Mouse (Mus musculus) retina, postnatal 1 day (tissue): ENCODE data around the gene Gnaz.

Source experiments
- DNase-seq: peaks from one replicate; pipeline ENCODE4 v3.0.0-alpha.2; 2012

The Gnaz gene

DNA sequence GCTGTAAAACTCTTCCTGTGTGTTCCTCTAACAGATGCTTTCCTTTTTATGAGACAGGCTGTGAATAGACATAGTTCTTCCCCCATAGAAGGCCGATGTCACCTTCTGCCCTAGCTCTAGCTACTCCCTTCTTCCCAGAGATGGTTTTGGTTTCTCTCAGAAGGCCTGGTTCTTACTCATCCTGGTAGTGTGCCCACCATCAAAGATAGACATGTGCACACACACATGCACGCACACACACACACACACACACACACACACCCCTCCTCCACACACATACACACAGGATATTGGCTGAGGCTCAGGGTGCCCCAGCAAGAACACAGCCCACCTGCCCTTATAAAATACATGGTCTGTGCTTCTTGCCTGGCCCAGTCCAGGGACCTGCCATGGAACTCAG lies 2.3 kb downstream of the Gnaz start:
- DNase-seq: no peak

DNA sequence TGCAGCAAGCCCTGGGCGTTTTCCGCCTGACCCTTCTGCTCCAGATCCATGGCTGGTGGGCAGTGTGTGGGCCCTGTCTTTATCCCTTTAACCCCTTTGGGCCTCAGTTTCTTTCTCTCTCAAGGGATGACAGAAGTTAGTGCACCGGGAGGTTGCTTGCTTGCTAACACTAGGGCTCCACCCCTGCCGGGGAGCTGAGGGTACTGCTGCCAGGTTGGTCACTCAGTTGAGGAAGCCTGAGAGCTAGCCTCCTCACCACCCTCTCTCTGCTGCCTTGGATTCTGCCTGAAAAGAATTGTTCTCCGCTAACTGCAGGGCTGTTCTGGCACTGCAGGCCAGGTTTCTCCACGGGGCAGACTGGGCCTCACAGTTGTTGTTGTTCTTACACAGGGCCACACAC lies 6.0 kb downstream of the Gnaz start:
- DNase-seq: no peak

DNA sequence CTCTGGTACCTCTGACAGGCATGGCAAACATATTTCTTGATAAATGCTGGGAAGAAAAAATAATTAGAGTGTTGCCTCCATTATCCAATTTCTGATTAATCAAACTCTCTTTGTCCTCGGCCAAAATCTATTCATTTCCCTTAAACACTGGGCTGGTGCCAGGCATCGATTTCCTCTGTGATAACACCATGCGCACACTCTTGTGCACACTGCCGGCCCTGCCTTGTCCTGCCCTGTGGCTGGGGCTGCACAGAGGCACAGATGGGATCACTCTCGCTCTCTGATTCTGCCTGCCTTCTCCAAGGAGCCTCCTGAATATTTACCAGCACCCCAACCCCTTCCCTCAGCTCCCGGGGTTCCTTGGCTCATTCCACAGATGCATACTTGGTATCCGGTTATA lies 8.6 kb downstream of the Gnaz start:
- no peak for DNase-seq

DNA sequence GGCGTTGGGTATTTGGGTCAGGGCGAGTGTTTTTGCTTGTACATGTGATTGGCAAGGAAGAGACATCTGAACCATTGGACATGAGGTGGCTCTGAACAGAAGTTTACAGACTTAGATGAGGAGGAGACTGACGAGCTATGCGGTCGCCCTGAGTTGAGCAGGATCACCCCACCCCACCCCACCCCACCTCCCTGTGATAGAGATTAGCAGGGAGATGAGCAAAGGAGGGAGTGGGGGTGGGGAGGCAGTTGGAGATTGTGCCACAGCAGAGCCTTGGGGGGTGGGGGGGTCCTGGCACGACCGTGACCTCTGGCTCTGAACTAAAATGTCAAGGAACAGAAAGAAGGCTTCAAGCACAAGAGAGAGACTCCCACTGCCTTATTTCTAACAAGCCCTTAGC lies 9.5 kb downstream of the Gnaz start:
- peak; percentile 34 for DNase-seq

DNA sequence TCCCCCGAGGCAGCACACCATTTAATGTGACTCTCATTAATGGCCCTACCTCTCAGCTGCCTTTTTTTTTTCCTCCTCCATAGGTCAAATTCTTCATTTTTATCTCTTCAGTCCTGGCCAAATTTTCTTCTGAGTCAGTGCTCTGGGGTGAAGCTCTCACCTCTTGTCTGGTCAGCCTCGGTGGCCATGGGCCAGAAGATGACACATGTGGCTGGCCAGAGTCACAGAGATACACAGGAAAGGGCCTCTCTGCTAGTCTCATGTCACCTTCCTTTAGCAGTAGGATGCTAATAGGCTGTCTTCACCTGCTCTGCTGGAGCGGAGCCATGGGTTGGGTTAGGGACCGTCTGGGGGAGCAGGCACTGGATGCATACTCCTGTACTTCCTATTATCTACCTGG lies 11.1 kb downstream of the Gnaz start:
- DNase-seq: no peak

DNA sequence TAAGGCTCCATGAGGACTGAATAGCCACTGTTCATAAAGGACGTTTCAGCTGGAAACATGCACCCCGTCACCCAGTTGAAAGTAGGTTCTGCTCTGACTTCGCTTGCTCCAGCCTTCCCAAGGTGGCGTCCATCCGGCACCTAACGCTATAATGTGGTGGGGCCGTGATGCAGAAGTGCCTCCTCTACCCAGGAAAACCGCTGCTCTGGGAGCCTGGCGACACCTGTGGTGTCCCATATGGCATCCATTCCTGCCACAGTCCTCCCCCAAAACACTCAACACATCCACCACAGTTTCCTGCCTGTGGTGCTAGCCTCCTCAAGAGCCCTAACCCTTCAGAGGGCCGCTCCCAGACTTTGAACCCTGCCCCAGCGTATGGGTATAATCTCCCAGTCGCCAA lies 14.2 kb downstream of the Gnaz start:
- no peak for DNase-seq

DNA sequence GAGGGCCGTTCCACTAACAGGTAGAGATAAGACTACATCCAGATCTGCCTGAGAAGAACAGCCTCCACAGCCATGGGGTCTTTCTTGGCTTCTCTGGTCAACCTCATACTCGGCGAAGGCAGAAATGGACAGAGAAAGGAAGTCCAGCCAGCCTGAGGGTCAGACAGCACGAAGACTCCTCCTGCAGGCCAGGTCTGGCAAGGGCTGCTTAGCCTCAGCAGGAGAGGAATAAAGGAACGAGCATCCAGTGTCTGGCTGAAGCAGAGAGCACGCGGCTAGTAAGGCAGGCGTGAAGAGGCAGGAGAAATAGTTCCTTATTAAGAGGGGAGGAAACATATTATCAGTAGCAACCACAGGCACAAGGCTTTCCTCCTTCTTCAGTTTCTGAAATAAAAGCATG lies 16.2 kb downstream of the Gnaz start:
- no peak for DNase-seq

DNA sequence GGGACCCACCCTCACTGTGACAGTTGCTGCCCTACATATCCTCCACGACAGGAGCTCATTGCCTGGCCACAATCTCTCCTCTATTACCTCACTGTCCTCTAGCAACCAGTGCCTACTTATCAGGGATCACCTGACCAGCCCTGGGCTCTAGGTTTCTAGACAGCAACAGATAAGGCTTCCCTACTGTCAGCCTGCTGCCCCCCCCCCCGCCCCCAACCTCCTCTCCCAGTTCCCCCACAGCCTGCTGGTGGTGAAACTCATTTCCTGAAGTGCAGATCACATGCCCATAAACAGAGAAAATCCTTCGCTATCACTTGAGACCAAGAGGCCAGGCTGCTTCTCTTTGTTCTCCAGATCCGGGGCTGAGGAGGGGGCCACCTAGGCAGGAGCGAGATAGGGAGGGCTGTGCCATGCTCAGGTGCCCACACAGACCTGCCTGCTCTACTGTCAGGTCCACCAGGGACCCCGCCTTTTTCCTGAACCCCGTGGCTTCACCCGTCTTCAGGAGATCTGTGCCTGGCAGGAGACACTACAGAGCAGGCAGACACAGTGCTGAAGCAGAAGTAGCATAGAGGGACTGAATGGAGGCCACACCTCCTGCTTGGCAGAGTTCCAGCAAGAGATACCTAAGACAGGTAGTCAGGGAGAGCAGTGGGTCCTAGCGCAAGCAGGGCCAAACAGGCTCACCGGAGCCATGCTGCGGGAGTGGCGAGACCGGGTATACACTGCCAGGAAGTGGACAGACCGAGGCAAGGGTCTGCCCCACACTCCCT lies 20.9 kb downstream of the Gnaz start:
- no peak for DNase-seq

DNA sequence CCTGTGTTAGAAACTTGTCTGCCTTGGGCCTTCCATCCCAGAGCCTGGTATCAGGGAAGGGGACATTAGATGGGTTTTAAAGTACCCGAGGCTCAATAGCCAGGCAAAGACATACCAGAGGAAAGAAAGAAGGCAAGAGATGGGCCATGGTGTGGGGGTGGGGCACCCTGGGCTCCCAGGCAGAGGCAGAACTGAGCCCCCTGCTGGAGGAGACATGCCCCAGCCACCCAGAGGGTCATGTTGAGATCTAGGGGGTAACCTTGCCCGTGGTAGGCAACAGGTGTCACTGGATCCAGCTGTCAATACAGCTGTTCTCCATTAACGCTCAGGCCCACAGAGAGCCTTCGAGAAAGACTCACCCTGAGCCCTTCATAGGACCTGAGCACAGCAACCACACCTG lies 22.8 kb downstream of the Gnaz start:
- DNase-seq: no peak

DNA sequence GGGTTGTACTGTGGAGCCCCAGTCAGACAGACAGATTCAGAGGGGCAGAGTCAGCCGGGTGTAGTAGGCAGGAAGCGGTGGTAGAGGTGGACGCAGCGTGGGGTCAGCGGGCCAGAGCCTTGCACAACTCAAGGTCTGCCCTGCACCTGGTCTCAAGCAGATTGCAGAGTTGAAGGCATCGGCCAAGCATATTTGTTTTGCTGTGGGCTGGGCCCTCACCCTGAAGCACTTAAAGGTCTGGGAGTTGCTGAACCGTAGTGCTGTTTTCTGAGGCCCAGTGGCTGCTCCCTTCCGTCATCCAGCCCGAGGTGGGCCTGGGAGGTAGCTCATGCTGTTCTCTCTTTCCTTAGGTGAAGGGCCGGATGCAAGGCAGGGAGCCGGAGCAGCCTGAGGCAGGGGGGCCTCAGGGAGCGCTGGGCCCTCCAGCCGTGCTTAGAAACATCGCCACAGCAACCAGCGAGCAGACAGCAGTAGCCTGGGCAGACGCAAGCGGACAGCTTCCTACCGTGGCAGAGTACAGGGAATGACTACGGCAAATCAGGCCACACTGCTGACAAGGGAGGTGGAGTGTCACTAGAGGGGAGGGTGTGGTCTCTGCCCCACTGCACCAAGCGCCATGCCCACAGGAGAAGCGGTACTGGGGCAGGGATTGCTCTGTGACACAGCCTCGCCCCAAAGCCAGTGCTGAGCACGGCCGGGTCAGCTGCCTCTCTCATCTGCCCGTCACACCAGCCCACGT lies 23.8 kb downstream of the Gnaz start:
- peak; percentile 60 for DNase-seq

DNA sequence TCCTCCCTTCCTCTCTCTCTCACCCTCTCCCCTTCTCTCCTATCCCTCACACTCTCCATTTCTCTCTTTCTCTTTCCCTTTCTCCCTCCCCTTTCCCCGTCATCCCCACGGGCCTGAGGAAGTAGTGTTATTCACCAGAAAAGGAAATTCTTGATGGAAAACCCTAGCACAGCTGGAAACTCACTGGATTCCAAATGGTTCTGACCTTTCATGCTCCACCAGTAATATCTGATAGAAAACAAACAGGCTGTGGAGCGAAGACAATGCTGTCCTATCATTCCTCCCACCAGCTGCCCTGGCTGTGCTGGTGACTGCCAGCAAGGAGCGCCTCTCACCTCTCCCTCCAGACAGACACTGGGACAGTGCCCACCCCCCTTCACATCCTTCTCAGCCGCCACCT lies 27.9 kb downstream of the Gnaz start:
- peak; percentile 70 for DNase-seq

DNA sequence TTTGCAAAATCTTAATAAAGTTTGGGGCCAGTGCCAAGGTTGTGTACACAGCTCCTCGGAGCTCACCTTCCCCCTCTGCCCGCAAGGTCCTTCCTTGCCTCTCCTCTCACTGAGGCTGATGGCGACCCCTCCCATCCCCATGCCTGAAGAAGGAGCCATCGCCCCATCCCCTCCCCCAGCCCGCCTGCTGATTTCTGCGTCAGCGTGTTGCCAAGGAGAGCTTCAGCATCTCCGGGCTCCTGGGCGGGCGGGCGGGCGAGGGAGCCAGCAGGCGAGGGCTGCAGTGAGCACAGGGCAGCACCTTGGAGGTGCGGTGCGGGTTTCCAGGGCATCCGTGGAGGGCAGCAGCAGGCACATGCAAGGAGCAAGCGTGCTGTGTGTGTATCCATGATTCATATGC lies 28.4 kb downstream of the Gnaz start:
- peak; percentile 78 for DNase-seq

DNA sequence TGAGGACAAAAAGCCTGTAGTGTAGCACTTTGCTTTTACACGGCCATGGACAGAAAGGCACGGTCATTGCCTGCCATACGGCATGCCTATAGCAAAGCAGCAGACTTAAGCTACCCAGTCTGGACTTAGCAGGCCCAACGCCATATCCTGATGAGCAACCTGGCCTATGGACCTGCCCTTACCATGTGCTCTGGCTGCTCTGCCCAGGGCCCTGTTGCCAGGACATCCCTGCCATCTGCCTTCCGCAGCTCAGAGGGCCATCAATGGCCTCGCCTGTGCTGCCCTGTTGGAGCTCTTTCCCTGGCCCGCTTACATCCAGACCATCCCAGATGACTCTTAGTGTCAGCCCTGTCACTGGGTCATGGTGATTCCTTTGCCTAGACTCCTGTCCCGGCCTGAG lies 34.4 kb downstream of the Gnaz start:
- DNase-seq: no peak

DNA sequence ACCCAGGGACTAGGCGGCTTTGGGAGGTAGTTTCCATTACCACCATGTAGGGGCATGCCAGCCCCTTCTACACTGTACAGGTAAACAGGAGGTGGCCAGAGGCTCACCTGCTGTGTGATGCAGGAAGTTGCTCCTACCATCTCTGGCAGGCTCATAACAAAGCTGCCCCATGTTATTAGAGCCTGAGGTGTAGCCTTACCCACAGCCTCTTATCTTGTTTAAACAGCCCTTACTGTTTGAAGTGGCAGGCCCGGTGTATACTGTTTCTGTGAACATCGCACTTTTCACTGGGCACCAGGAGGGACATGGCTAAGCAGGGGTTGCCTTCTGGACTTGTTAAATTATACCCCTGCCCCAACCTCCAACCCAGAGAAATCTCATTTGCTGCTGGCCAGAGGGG lies 37.1 kb downstream of the Gnaz start:
- DNase-seq: no peak

DNA sequence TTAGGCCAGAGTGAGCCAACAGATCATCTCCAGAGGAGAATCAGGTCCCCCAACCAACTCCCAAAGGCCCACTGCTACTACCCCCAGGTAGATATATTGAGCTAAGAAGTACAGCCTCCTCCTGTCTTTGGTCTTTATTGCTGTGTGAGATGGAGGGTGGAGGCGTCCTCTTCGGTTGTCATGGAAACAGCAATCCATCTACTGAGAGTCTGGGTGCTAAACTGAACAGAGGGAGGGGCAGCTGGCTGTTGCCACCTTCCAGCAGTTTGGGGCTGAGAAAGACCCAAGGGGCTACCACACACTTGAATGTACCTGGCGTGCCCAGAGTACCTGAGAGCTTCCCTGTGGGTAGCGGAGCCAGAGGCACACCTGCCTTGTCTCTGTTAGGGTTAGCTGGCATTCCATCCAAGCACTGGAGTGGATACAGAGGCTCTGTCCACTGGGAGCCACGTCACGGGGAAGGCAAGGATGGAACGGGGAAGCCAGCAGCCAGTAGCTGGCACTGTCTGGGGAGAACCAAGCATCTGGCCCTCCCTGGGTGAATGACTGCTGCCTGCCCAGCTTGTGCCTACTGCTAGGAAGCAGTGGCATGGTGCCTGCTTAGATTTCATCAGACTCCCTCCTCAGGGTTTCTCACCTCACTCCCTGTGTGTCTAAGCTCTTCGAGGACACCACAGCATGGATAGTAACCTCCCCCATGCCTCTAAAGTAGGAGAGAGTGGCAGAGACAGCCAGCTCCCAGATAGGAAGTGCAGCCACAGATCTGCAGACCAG lies 40.1 kb downstream of the Gnaz start:
- DNase-seq: no peak

DNA sequence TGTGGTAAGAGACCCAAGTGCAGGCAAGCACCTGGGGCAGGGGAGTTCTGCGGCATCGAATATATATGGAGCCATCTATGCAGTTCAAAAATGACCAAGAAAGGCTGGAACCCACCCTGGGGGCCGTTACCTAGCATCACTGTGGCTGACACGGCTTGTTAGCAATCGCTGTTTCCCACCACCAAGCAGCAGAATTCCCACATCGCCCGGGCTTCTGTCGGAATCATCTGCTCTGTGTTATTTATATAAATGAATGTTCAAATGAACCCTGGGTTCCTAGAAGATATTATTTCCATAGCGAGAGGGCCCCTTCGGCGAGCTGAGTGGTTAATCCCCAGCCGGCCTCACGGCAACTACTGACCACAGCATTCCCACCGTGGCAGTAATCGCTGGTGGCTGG lies 43.7 kb downstream of the Gnaz start:
- no peak for DNase-seq

DNA sequence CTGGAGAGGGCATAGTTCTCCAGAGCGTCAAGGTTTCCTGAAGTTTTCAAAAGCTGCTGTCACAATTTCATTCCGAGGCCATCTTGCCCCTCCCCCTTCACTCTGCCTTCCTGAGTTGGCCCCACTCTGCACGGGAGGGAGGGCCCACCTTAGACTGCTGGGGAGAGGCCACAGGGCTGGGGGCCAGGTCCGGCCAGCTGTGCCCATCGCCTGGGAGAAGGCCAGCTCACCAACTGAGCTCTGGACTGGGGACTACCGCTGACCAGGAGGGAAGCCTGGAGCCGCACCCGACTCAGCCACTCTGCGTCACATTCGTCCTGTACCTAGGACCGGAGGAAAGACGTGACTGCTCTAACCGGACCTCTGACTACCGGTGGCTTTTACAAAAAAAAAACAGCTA lies 48.5 kb downstream of the Gnaz start:
- no peak for DNase-seq

DNA sequence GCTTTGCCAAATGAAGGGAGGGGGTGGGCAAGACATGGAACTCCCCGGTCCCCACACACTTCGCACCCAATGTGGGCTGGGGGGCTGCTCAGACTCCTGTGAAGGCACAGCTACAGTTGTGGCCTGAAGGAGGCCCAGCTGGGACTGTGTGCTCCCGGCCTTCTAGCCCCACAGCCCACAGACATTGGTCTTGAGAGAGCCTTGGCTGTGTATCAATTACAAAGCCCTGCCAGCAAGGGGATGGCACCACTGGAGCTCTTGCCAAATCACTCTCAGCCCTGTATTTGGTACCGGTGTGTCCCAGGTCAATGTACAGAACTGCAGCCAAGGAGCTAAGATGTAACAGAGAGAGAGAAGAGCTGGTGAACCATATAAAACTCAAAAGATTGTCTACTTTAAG lies 49.5 kb downstream of the Gnaz start:
- no peak for DNase-seq

DNA sequence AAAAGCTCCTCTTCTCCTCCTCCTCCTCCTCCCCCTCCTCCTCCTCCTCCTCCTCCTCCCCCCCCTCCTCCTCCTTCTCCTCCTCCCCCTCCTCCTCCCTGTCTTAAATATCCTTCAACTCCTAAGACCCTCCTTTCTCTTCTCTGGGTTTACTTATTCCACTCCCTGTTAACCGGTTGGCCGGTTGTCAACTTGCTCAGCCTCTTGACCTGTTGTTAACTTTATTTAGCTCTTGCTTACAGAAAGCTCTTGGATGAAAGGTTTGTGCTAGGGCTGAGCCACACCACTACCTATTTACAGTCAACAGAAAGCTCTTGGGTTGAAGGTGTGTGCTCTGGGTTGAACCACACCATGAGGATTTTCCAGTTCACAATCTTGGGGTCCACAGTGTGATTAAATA lies 53.3 kb downstream of the Gnaz start:
- DNase-seq: no peak

DNA sequence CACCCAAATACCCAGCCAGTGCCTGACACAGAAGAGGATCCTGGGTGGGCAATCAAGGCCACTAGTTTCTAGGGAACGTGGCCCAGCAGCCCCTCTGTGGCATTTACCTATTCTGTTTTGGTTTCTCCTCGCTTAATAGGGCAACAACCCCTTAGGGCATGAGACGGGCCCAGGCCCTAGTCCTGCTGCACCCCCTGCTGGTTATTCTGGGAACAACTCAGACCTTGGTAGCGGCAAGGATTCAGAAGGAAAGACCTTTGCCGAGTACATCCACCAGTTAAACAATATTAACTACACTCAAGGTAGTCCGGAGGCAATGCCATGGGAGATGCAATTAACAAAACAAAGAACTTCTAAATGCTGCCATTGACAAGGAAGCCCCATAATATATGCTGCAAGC lies 54.2 kb downstream of the Gnaz start:
- peak; percentile 80 for DNase-seq

DNA sequence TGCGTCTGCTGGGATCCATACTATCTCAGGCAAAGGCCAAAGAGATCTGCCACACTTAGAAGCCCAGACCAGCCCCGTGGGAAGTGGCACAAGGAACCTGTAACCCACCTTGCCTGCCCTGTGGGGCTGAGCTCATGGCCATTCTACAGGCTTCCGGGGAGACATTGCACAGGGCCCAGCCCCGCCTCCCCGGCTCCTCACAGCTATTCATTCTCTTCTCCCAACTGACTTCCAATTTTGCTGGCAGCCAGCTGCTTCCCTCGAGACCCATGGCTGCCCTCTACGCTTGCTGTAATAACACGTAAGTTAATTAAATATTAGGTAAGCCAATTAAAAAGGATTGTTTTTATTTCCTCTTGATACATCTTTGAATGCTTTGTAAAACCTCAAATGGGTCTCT lies 59.5 kb downstream of the Gnaz start:
- DNase-seq: no peak

DNA sequence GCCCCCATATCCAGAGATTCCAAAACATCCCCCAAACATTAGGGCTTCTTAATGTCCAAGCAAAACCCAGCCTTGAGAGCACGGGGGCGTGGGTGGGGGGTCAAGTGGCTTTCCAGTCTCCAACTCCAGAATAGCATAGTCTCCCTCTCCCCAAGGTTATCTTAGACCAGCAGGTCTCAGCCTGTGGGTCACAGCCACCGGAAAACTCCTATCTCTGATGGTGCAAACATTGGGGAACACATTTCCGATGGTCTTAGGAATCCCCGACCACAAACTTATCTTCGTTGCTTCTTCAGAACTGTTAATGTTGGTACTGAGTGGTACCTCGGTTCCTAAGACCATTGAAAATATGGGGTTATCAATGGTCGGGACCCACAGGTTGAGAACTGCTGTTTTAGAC lies 61.8 kb downstream of the Gnaz start:
- DNase-seq: no peak

DNA sequence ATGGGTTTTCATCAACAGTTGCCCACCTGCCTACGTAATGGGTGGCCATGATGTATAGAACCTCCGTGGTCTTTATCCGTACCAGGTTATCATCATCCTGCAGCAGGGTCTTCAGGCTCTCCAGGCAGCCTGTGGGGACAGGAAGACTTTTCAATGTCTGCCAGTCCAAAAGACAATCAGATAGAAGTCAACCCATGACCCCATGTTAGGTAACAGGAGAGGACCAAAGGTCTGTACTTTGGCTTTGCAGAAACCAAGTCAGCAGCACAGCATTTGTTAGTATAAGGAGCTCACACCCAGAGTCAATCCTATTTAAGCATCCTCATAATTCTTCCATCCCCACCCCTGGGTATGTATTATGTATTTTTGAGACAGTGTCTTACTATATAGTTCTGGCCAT lies 62.7 kb downstream of the Gnaz start:
- no peak for DNase-seq

DNA sequence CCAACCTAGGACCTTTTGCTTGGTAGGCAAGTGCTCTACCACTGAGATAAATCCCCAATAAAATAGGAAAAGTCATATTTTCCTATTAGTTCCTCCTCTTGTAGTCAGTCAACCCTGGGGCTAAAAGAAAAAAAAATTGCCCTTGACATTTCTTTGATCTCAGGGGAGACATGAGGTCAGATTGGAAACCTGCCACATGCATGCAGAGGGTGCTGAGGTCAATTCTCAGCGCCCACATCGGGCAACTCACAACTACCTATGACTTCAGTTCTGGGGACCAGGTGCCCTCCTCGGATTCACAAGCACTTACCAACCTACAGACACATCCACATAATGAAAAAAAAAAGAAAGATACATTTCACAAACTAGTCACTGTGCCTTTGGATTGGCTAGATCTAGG lies 63.3 kb downstream of the Gnaz start:
- no peak for DNase-seq
